Mouse (Mus musculus) liver, adult 2 months (tissue): Measurements from ENCODE around the gene Oas1c.

Experiments used
- CTCF ChIP-seq: fragments of 200-500 bp; IDR thresholded peaks from 2 replicates; pipeline ENCODE4 v1.5.1; 2011; ENCODE audit warnings: low read depth, low read length, control low read depth
- POLR2A ChIP-seq: fragments of 200-500 bp; IDR thresholded peaks from 2 replicates; pipeline ENCODE4 v1.6.1; 2011; ENCODE audit warnings: low read length, control low read depth; ENCODE audit not compliant: insufficient read depth; ENCODE audit errors: extremely low read depth

DNA sequence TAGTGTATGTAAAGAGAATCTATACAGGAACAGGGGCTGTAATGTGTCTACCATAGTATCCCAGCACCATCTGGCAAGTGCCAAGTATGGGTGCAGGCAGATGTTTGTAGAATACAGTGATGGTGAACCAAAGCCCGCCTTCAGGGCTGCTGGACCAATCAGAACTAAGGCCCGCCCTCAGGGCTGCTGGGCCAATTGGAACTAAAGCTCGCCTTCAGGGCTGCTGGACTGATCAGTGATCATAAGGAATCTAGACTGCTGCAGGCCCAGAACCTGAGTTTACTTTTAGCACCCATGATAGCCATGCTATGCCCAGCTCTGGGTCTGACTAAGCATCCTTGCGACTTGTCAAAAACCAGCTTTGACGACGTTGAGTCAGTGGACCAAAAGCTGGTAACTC lies 50.4 kb downstream of the Oas1c start:
- TF ChIP-seq CTCF (no peak), POLR2A (no peak)
